Mouse (Mus musculus) heart, embryonic 12.5 days (tissue): ENCODE data around the gene Rps19. TPM values are rescaled to one million over a fixed set of nuclear protein-coding genes. Genes with fewer than 3 reads are reported as not detected.
"Not testable (repeated sequence)": the region's sequence is repeated elsewhere in the genome, so short reads cannot be mapped to it uniquely, and the experiment has no call there.

Experiments
- ATAC-seq: fragments of 200-750 bp; cut with Nextera tagmentation; 2 replicates; pipeline ENCODE4 v1.8.0; 2017; ENCODE audit warnings: moderate TSS enrichment, moderate library complexity; ENCODE audit not compliant: insufficient number of reproducible peaks, low FRiP score
- H3K27ac ChIP-seq: fragments of 300-500 bp; sonication (generic); 2 replicates; pipeline ENCODE4 v1.5.1; 2016; ENCODE audit warnings: mild to moderate bottlenecking, moderate library complexity; ENCODE audit not compliant: poor library complexity, severe bottlenecking
- H3K27me3 ChIP-seq: fragments of 300-500 bp; sonication (generic); replicated peaks from 2 replicates; pipeline ENCODE4 v1.6.1; 2016; ENCODE audit warnings: mild to moderate bottlenecking, moderate library complexity
- H3K36me3 ChIP-seq: fragments of 300-500 bp; sonication (generic); 2 replicates; pipeline ENCODE4 v1.6.1; 2016; ENCODE audit warnings: mild to moderate bottlenecking, moderate library complexity
- H3K4me1 ChIP-seq: fragments of 300-500 bp; sonication (generic); replicated peaks from 2 replicates; pipeline ENCODE4 v1.6.1; 2016; ENCODE audit warnings: mild to moderate bottlenecking
- H3K4me2 ChIP-seq: fragments of 300-500 bp; sonication (generic); 2 replicates; pipeline ENCODE4 v1.6.1; 2016; ENCODE audit warnings: mild to moderate bottlenecking, moderate library complexity
- H3K4me3 ChIP-seq: fragments of 300-500 bp; sonication (generic); 2 replicates; pipeline ENCODE4 v1.5.1; 2016; ENCODE audit warnings: mild to moderate bottlenecking
- H3K9ac ChIP-seq: fragments of 300-500 bp; sonication (generic); 2 replicates; pipeline ENCODE4 v1.6.1; 2016; ENCODE audit warnings: mild to moderate bottlenecking, moderate library complexity
- H3K9me3 ChIP-seq: fragments of 300-500 bp; sonication (generic); replicated peaks from 2 replicates; pipeline ENCODE4 v1.6.1; 2016; ENCODE audit warnings: mild to moderate bottlenecking, moderate library complexity
- WGBS: fragments of 180-500 bp; shearing (Covaris S2); methylation state at CpG from one replicate; pipeline ENCODE4 v1.1.7; 2016; 5-methylcytosine and 5-hydroxymethylcytosine counted together
- polyA plus RNA-seq: library from polyadenylated mRNA; unstranded; fragments of >200 nt; fragmentation: Nextera tagmentation; extraction: Ambion mirVana; gene quantifications from 2 replicates; pipeline ENCODE4 v1.2.1, GENCODE M21; 2016

The Rps19 gene
- polyA plus RNA-seq, 1 experiment from 2014 or later: 1,216 TPM

GRCm38 (mm10) chr7:24890281-24891216 lies 6.4 kb downstream of the Rps19 start:
- Histone ChIP-seq H3K27me3 (no peaks in the 10 kb centered on the region), H3K4me3 (no peak overlapping the region), H3K4me1 (peaks cover 23% of the 10 kb centered on the region), H3K9ac (no peak overlapping the region), H3K36me3 (peaks cover 58% of the 10 kb centered on the region), H3K9me3 (no peaks in the 10 kb centered on the region), H3K4me2 (no peak overlapping the region), H3K27ac (0 out of 2 replicates have a peak overlapping the region, but pooled peaks have one; percentile 20)
- ATAC-seq: peak; percentile 48
- WGBS: 27% methylated on average over 10 of the region's 10 CpGs

GRCm38 (mm10) chr7:24891241-24892124 lies 7.3 kb downstream of the Rps19 start:
- no peak overlapping the region for H3K9ac ChIP-seq
- H3K27ac ChIP-seq: no peak overlapping the region
- H3K4me1 ChIP-seq: peaks cover 13% of the 10 kb centered on the region
- H3K9me3 ChIP-seq: no peaks in the 10 kb centered on the region
- H3K4me2 ChIP-seq: no peak overlapping the region
- H3K4me3 ChIP-seq: no peak overlapping the region
- H3K36me3 ChIP-seq: peaks cover 49% of the 10 kb centered on the region
- H3K27me3 ChIP-seq: no peaks in the 10 kb centered on the region
- 72% methylated on average over 3 of the region's 3 CpGs for WGBS
- ATAC-seq: no peak

GRCm38 (mm10) chr7:24892125-24892583 lies 8.0 kb downstream of the Rps19 start:
- H3K27ac ChIP-seq: no peak overlapping the region
- no peak overlapping the region for H3K9ac ChIP-seq
- peaks cover 42% of the 10 kb centered on the region for H3K36me3 ChIP-seq
- no peaks in the 10 kb centered on the region for H3K9me3 ChIP-seq
- no peak for ATAC-seq
- H3K4me3 ChIP-seq: no peak overlapping the region
- 76% methylated on average over 2 of the region's 2 CpGs for WGBS
- H3K4me2 ChIP-seq: no peak overlapping the region
- no peaks in the 10 kb centered on the region for H3K27me3 ChIP-seq
- H3K4me1 ChIP-seq: peaks cover 7% of the 10 kb centered on the region

GRCm38 (mm10) chr7:24895749-24896148 lies 11.6 kb downstream of the Rps19 start:
- not testable (repeated sequence) for H3K4me1 ChIP-seq, H3K4me2 ChIP-seq, H3K27ac ChIP-seq, H3K9ac ChIP-seq, H3K9me3 ChIP-seq, ATAC-seq, H3K36me3 ChIP-seq, H3K4me3 ChIP-seq, H3K27me3 ChIP-seq
- WGBS: 85% methylated on average over 2 of the region's 2 CpGs

- 88% methylated on average over 8 of the region's 8 CpGs for WGBS
Observed at GRCm38 (mm10) chr7:24896269-24896668, 12.1 kb downstream of the Rps19 start.

GRCm38 (mm10) chr7:24897224-24897623 lies 13.1 kb downstream of the Rps19 start, which contains the start of gene Cd79a:
TSS of gene Cd79a (plus strand) at chr7:24897381.
- Histone ChIP-seq H3K27me3 (no peaks in the 10 kb centered on the region), H3K4me2 (no peak within 1 kb of the TSS), H3K4me1 (peaks cover 6% of the 10 kb centered on the region), H3K9me3 (no peaks in the 10 kb centered on the region), H3K9ac (no peak within 1 kb of the TSS), H3K36me3 (no peaks in the 10 kb centered on the region), H3K27ac (no peak within 1 kb of the TSS), H3K4me3 (no peak within 1 kb of the TSS)
- no peak for ATAC-seq
- WGBS: 70% methylated on average over 12 of the region's 12 CpGs

More at GRCm38 (mm10) chr7:24896269-24896668, 12.1 kb downstream of the Rps19 start:
- H3K4me2 ChIP-seq: no peak overlapping the region
- H3K9ac ChIP-seq: no peak overlapping the region
- no peaks in the 10 kb centered on the region for H3K9me3 ChIP-seq
- no peak overlapping the region for H3K4me3 ChIP-seq
- peaks cover 3% of the 10 kb centered on the region; the same call in 1 of the 2 replicates for H3K36me3 ChIP-seq
- H3K27ac ChIP-seq: no peak overlapping the region
- no peak for ATAC-seq
- H3K4me1 ChIP-seq: no peaks in the 10 kb centered on the region
- no peaks in the 10 kb centered on the region for H3K27me3 ChIP-seq

- H3K27me3 ChIP-seq: no peaks in the 10 kb centered on the region
- no peak overlapping the region for H3K27ac ChIP-seq
- WGBS: 68% methylated on average over 5 of the region's 5 CpGs
- no peak for ATAC-seq
- H3K4me3 ChIP-seq: no peak overlapping the region
- H3K4me2 ChIP-seq: no peak overlapping the region
- H3K4me1 ChIP-seq: peaks cover 10% of the 10 kb centered on the region
- no peaks in the 10 kb centered on the region for H3K36me3 ChIP-seq
- H3K9ac ChIP-seq: no peak overlapping the region
- no peaks in the 10 kb centered on the region for H3K9me3 ChIP-seq
Observed at GRCm38 (mm10) chr7:24897959-24898358, 13.8 kb downstream of the Rps19 start.

GRCm38 (mm10) chr7:24901114-24901513 lies 16.9 kb downstream of the Rps19 start:
- 68% methylated on average over 6 of the region's 6 CpGs for whole genome bisulfite sequencing
- H3K9ac ChIP-seq: no peak overlapping the region
- H3K27ac ChIP-seq: no peak overlapping the region
- H3K4me1 ChIP-seq: peaks cover 26% of the 10 kb centered on the region
- H3K9me3 ChIP-seq: no peaks in the 10 kb centered on the region
- H3K4me3 ChIP-seq: no peak overlapping the region
- ATAC-seq: no peak
- H3K36me3 ChIP-seq: no peaks in the 10 kb centered on the region
- no peak overlapping the region for H3K4me2 ChIP-seq
- no peaks in the 10 kb centered on the region for H3K27me3 ChIP-seq

GRCm38 (mm10) chr7:24901842-24902241 lies 17.7 kb downstream of the Rps19 start:
- no peaks in the 10 kb centered on the region for H3K9me3 ChIP-seq
- H3K27me3 ChIP-seq: no peaks in the 10 kb centered on the region
- peak overlapping the region; percentile 89 for H3K27ac ChIP-seq
- peaks cover 33% of the 10 kb centered on the region for H3K4me1 ChIP-seq
- H3K4me3 ChIP-seq: peak overlapping the region; percentile 68
- 0 out of 2 replicates have a peak overlapping the region, but pooled peaks have one; percentile 83 for H3K9ac ChIP-seq
- H3K4me2 ChIP-seq: peak overlapping the region; percentile 92
- H3K36me3 ChIP-seq: no peaks in the 10 kb centered on the region
- no peak for ATAC-seq
- 41% methylated on average over 1 of the region's 1 CpGs for WGBS

GRCm38 (mm10) chr7:24902264-24902629 lies 18.1 kb downstream of the Rps19 start:
- no peaks in the 10 kb centered on the region for H3K36me3 ChIP-seq
- ATAC-seq: no peak
- H3K27me3 ChIP-seq: no peaks in the 10 kb centered on the region
- peak overlapping the region; percentile 92 for H3K4me2 ChIP-seq
- no peaks in the 10 kb centered on the region for H3K9me3 ChIP-seq
- peak overlapping the region; percentile 83 for H3K9ac ChIP-seq
- 29% methylated on average over 2 of the region's 2 CpGs for WGBS
- H3K4me1 ChIP-seq: peaks cover 37% of the 10 kb centered on the region
- peak overlapping the region; percentile 68 for H3K4me3 ChIP-seq
- peak overlapping the region; percentile 89 for H3K27ac ChIP-seq
